ENCODE assay signal across 8 mouse cellular contexts in the genomic region with DNA sequence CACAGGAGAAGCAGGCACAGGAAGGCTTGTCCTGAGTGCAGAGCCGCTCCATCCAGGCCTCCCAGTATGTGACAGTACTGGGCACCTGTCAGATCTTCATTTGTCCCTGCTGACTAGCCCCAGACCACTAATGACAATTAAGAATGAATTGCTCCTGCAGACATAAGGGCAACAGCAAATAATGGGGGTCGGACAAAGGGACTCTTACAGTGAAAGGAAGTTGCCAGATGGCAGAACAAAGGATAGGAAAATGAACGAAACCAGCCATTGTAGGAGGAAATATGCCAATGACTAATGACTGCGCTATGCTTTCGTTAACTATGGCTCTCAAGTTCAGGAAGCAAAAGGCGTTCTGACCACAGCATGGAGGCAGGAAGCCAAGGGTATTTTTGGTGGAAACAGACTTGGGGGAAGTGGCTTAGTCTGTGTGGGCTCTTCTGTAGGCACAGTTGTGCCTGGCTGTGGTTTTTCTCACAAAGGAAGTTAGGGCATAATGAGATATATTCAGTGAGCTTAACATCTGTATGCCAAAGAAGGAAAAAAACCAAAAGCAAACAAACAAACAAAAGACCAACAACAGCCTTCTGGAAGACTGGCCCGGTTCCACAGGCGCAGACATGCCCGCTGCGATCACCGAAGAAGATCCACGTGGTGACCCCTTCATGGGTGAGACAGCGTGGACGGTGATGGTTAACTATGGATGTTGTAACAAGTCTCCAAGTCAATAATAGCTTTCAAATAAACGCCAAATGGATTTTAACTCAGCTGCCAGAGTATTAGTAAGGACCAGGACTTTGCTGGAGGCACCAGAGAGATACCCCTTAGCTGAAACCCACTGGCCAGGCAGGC. TPM values are rescaled to one million over a fixed set of nuclear protein-coding genes. Genes with fewer than 3 reads are reported as not detected.
DNase-seq lines count a peak whose midpoint lies in the region; ATAC-seq and TF ChIP-seq lines count a peak whose summit lies in the region.

No protein-coding gene starts in this region.

- DNase-seq in spleen, adult 2 months (ENCODE audit: low read depth in 1 of 2, low spot score in 2 of 2), result peak; percentile 52 to 56
- DNase-seq in spleen, postnatal 4 days (ENCODE audit: low spot score in 2 of 2), result no peak
- DNase-seq in fibroblast of lung, adult 2 months (ENCODE audit: low read depth), result peak; percentile 96
- peak; percentile 30 for DNase-seq in hindbrain, embryonic 14.5 days (ENCODE audit: low spot score)
- no peak for DNase-seq in liver, embryonic 13.5 days
- DNase-seq in urinary bladder, postnatal 36 days (ENCODE audit: low spot score in 2 of 2), result no peak
- no peak for DNase-seq in gastrocnemius, postnatal 4 days (ENCODE audit: low spot score in 2 of 2)

- TF ChIP-seq POLR2A in spleen, adult 2 months (IDR thresholded peaks at IDR 0.05; ENCODE audit: low read depth, low read length), result no peak
- TF ChIP-seq POLR2A in myocyte (IDR thresholded peaks at IDR 0.05; ENCODE audit: insufficient read length, low read depth), result no peak

- no peak overlapping the region for H3K9ac ChIP-seq in hindbrain, embryonic 14.5 days
- no peak overlapping the region for H3K9ac ChIP-seq in liver, embryonic 13.5 days

- no peak overlapping the region for H3K4me3 ChIP-seq in spleen, adult 2 months (ENCODE audit: extremely low read depth, insufficient read depth, insufficient read length)
- no peak overlapping the region for H3K4me3 ChIP-seq in hindbrain, embryonic 14.5 days (replicated peaks; ENCODE audit: low read length)
- no peak overlapping the region for H3K4me3 ChIP-seq in liver, embryonic 13.5 days (replicated peaks)
- H3K4me3 ChIP-seq in myocyte, result peak overlapping the region; percentile 8

- no peak for TF ChIP-seq CTCF in spleen, adult 2 months (IDR thresholded peaks at IDR 0.05; ENCODE audit: extremely low read depth, insufficient read depth, insufficient read length, insufficient replicate concordance)

- no peak overlapping the region for H3ac ChIP-seq in myocyte (ENCODE audit: control insufficient read depth, insufficient read length)

- 10% methylated on average over 15 of the region's 15 CpGs for WGBS in spleen, adult 2 months
- WGBS in hindbrain, embryonic 14.5 days, result 48% methylated on average over 15 of the region's 15 CpGs
- 34% methylated on average over 15 of the region's 15 CpGs for WGBS in liver, embryonic 13.5 days (ENCODE audit: insufficient replicate concordance)

- peaks cover 35% of the 10 kb centered on the region for H3K4me1 ChIP-seq in spleen, adult 2 months (ENCODE audit: control insufficient read depth, insufficient read depth, insufficient read length)
- peaks cover 18% of the 10 kb centered on the region for H3K4me1 ChIP-seq in hindbrain, embryonic 14.5 days (replicated peaks; ENCODE audit: control insufficient read depth, insufficient read depth, low read length)
- H3K4me1 ChIP-seq in liver, embryonic 13.5 days (replicated peaks), result peaks cover 20% of the 10 kb centered on the region

- no peak overlapping the region for H3K4me2 ChIP-seq in hindbrain, embryonic 14.5 days (replicated peaks)
- H3K4me2 ChIP-seq in liver, embryonic 13.5 days, result peak overlapping the region; percentile 5; the same call in 1 of the 2 replicates
- peak overlapping the region; percentile 97 for H3K4me2 ChIP-seq in myocyte (ENCODE audit: low read depth)

- H3K36me3 ChIP-seq in spleen, adult 2 months (ENCODE audit: control insufficient read depth, insufficient read depth, low read length), result no peaks in the 10 kb centered on the region
- no peaks in the 10 kb centered on the region for H3K36me3 ChIP-seq in hindbrain, embryonic 14.5 days (replicated peaks; ENCODE audit: control insufficient read depth, insufficient read depth)
- peaks cover 12% of the 10 kb centered on the region for H3K36me3 ChIP-seq in liver, embryonic 13.5 days
- H3K36me3 ChIP-seq in myocyte (ENCODE audit: control insufficient read depth, insufficient read depth), result no peaks in the 10 kb centered on the region

- H3K27ac ChIP-seq in spleen, adult 2 months (ENCODE audit: insufficient read depth, low read length), result peak overlapping the region; percentile 48
- peak overlapping the region; percentile 55 for H3K27ac ChIP-seq in hindbrain, embryonic 14.5 days
- H3K27ac ChIP-seq in liver, embryonic 13.5 days, result peak overlapping the region; percentile 69

- no peaks in the 10 kb centered on the region for H3K9me3 ChIP-seq in hindbrain, embryonic 14.5 days (ENCODE audit: control insufficient read depth, low read length)
- H3K9me3 ChIP-seq in liver, embryonic 13.5 days (replicated peaks), result no peaks in the 10 kb centered on the region

- peak; percentile 58 for ATAC-seq in hindbrain, embryonic 14.5 days (ENCODE audit: low FRiP score)
- no peak for ATAC-seq in liver, embryonic 13.5 days (ENCODE audit: low read depth)

- no peaks in the 10 kb centered on the region for H3K27me3 ChIP-seq in spleen, adult 2 months (ENCODE audit: control insufficient read depth, insufficient read depth, low read length)
- H3K27me3 ChIP-seq in hindbrain, embryonic 14.5 days (ENCODE audit: control insufficient read depth, insufficient read depth, low read length), result no peaks in the 10 kb centered on the region
- no peaks in the 10 kb centered on the region for H3K27me3 ChIP-seq in liver, embryonic 13.5 days
- no peaks in the 10 kb centered on the region for H3K27me3 ChIP-seq in myocyte (ENCODE audit: control insufficient read depth, insufficient read depth, insufficient read length)

- no peaks in the 10 kb centered on the region for H3K79me2 ChIP-seq in myocyte (ENCODE audit: control insufficient read depth, insufficient read depth)

TF ChIP-seq in myocyte, 11 proteins besides CTCF, POLR2A, EP300 and RAD21:
- TF ChIP-seq SRF (IDR thresholded peaks at IDR 0.05; ENCODE audit: control insufficient read depth, insufficient read length, low read depth), result no peak
- peak in 1 of 3 experiments; percentile 47 for TF ChIP-seq MYOG (IDR thresholded peaks at IDR 0.05; ENCODE audit: control insufficient read depth in 1 of 3, insufficient read depth in 1 of 3, insufficient read length in 2 of 3, low read depth in 2 of 3)
- TF ChIP-seq E2F4 (IDR thresholded peaks at IDR 0.05; ENCODE audit: insufficient read depth), result no peak
- peak; percentile 16 for TF ChIP-seq MAX (IDR thresholded peaks at IDR 0.05; ENCODE audit: low read depth)
- TF ChIP-seq TCF12 (IDR thresholded peaks at IDR 0.05; ENCODE audit: insufficient read depth, poor library complexity, severe bottlenecking), result peak; percentile 15
- TF ChIP-seq TCF3 (IDR thresholded peaks at IDR 0.05; ENCODE audit: insufficient read length, low read depth), result no peak
- no peak for TF ChIP-seq REST (IDR thresholded peaks at IDR 0.05; ENCODE audit: insufficient read depth, insufficient read length)
- no peak for TF ChIP-seq POLR2AphosphoS2 (IDR thresholded peaks at IDR 0.05; ENCODE audit: insufficient read length, low read depth)
- 0 out of 2 replicates have a peak, but pooled peaks have one; percentile 1 for TF ChIP-seq CEBPB (IDR thresholded peaks at IDR 0.05; ENCODE audit: insufficient read depth, poor library complexity, severe bottlenecking)
- peak in 2 of 3 experiments; percentile 29 to 48 for TF ChIP-seq MYOD1 (IDR thresholded peaks at IDR 0.05; ENCODE audit: control insufficient read depth in 1 of 3, insufficient read length in 2 of 3, low read depth in 2 of 3)
- no peak for TF ChIP-seq USF1 (IDR thresholded peaks at IDR 0.05; ENCODE audit: low read depth)

RNA-seq across cellular contexts. Expression of a gene that starts 28.8 kb away (rescaled TPM):
- polyA plus RNA-seq in spleen, adult 2 months (2012; rRNA removed), result 4.5 and 6.1 TPM in 2 replicates
- 8.8 and 13.4 TPM in 2 replicates for polyA plus RNA-seq in hindbrain, embryonic 14.5 days (2014; fragmentation: Nextera tagmentation; extraction: Ambion mirVana)
- polyA plus RNA-seq in liver, embryonic 13.5 days (2015; fragmentation: Nextera tagmentation; extraction: Ambion mirVana), result 8.1 and 9.6 TPM in 2 replicates
- 6.0 TPM for polyA plus RNA-seq in myocyte (2012; fragmentation: generic; extraction: Trizol)
- 10 to 100 TPM; 15.0 to 15.4 TPM for total RNA-seq in gastrocnemius, postnatal 4 days (2021)

RNA-seq across cellular contexts. Expression of a gene that starts 29.0 kb away (rescaled TPM):
- 16.8 and 19.0 TPM in 2 replicates for polyA plus RNA-seq in spleen, adult 2 months (2012; rRNA removed)
- 20.3 and 20.9 TPM in 2 replicates for polyA plus RNA-seq in hindbrain, embryonic 14.5 days (2014; fragmentation: Nextera tagmentation; extraction: Ambion mirVana)
- 8.9 TPM in 2 replicates for polyA plus RNA-seq in liver, embryonic 13.5 days (2015; fragmentation: Nextera tagmentation; extraction: Ambion mirVana)
- 14.7 TPM for polyA plus RNA-seq in myocyte (2012; fragmentation: generic; extraction: Trizol)
- 10 to 100 TPM; 16.9 to 19.1 TPM for total RNA-seq in gastrocnemius, postnatal 4 days (2021)

RNA-seq across cellular contexts. Expression of a gene that starts 29.2 kb away (rescaled TPM):
- 0.32 TPM in 1 of 2 replicates, not detected in the other for polyA plus RNA-seq in spleen, adult 2 months (2012; rRNA removed)
- polyA plus RNA-seq in hindbrain, embryonic 14.5 days (2014; fragmentation: Nextera tagmentation; extraction: Ambion mirVana), result 1.5 TPM in 1 of 2 replicates, not detected in the other
- polyA plus RNA-seq in liver, embryonic 13.5 days (2015; fragmentation: Nextera tagmentation; extraction: Ambion mirVana), result 0.69 TPM in 1 of 2 replicates, not detected in the other
- polyA plus RNA-seq in myocyte (2012; fragmentation: generic; extraction: Trizol), result not detected
- not detected for total RNA-seq in gastrocnemius, postnatal 4 days (2021)

Comparison
In these comparisons a context has a peak if more than half of its experiments do, and no peak if none do; other contexts are left out.
1. DNase-seq: peak in spleen, adult 2 months (2 of 2), fibroblast of lung, adult 2 months (single experiment) and hindbrain, embryonic 14.5 days (single experiment); none in spleen, postnatal 4 days (0 of 2), liver, embryonic 13.5 days (single experiment), urinary bladder, postnatal 36 days (0 of 2) and gastrocnemius, postnatal 4 days (0 of 2).
2. Peak in every context shown above with its lines, with median percentiles within 50 percentile points of each other: H3K27ac ChIP-seq.